Mouse (Mus musculus): ENCODE data around the gene Gpr183. TPM values are rescaled to one million over a fixed set of nuclear protein-coding genes. Genes with fewer than 3 reads are reported as not detected.

The Gpr183 gene
- total RNA-seq, 1 experiment from 2014 or later = 25.6 TPM

DNA sequence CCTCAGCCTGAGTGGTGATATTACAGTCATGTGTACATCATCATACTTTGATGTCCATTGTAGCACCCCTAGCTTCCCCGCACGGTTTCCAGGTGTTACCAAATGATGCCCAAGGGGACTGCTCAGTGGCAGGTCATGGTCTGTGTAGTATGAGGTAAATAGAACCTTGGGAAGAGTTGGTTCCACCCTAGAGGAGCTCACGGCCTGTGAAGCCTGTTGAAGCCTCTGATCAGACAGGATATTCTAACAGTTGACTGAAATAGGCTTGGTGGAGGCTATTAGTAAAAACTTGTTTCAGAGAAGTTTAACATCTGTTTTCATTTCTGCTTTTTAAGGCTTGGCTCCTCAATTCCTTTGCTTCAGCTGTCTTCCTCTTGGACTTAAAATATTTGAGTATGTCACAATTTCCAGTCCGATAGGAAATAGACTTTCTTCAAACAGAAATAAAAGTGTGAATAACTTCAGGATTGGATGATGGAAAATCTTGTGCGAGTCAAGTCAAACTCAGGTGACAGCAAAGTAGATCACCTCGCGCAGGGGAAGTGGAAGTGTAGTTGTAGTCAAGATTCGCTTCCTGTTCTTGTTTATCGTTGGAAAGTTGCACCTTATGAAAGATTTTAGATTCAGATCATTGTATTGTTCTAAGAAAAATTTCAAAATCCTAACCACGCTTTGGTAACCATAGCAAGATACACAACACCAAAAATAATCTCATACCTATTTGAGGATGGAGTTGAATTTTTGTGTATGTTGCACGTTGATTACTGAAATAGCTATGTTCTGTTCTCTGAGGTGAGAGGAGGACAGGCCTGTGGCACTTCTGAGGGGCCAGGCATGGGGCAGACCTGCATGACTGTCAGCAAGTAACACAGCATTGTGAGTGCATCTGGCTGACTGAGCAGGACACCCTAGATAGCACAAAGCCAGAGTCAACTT is 26.5 kb downstream of the Gpr183 start:
- ATAC-seq (replicated peaks; ENCODE audit: insufficient number of reproducible peaks, low FRiP score, low TSS enrichment, poor library complexity, severe bottlenecking) = peak; percentile 74

DNA sequence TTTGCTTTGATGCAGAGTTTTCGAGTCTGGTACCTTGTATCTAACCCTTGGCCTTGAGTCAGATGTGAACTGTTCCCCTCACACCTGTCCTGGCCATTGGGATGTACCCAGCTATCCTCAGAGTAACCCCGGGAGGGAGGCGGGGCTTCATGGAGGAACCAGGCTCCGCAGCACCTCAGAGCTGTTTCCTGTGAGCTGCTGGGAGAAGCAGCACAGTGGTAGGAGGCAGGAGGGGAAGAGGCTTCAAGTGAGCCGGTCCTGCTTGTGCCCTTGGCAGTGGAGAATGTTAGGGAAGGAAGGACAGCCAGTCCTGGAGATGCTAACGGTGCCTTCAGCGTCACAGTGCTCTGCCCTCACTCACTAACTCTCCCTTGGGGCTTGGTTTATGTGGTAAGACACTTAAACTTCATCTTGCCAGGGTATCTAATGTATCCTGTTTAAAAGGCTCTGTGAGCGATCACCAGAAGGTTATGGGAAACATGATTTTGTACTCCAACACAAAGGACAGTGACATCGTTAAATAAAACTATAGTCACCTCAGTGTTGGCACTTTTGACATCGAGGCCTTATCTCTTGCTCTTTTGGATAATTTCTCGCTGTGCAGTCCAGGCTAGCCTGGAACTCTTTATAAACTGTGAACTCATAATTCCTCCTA is 27.3 kb downstream of the Gpr183 start:
- ATAC-seq (replicated peaks; ENCODE audit: insufficient number of reproducible peaks, low FRiP score, low TSS enrichment, poor library complexity, severe bottlenecking) = peak; percentile 19; the same call in 1 of the 2 replicates

GRCm38 (mm10) chr14:121936856-121937255 is 28.1 kb downstream of the Gpr183 start:
- ATAC-seq (replicated peaks; ENCODE audit: insufficient number of reproducible peaks, low FRiP score, low TSS enrichment, poor library complexity, severe bottlenecking) = no peak

- no peak for ATAC-seq (replicated peaks; ENCODE audit: insufficient number of reproducible peaks, low FRiP score, low TSS enrichment, poor library complexity, severe bottlenecking)
Observed at GRCm38 (mm10) chr14:121936356-121936755, 28.6 kb downstream of the Gpr183 start.

DNA sequence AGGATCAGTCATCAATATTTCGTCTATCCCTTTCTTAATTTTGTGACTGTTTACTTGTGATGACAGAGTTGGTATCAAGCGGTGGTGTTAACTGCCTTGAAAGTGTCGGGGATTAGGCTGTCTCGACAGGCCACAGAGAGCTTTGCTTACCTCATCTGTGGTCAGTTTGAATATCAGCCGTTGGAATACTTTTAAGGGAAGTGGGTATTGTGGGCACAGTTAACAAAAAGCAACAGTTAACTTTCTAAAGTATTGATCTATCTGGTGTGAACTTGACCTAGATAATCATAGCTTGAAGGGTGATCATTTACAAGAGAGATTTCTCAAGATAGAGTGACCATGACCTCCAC is 30.4 kb downstream of the Gpr183 start:
- 0 out of 2 replicates have a peak, but pooled peaks have one; percentile 23 for ATAC-seq (replicated peaks; ENCODE audit: insufficient number of reproducible peaks, low FRiP score, low TSS enrichment, poor library complexity, severe bottlenecking)

DNA sequence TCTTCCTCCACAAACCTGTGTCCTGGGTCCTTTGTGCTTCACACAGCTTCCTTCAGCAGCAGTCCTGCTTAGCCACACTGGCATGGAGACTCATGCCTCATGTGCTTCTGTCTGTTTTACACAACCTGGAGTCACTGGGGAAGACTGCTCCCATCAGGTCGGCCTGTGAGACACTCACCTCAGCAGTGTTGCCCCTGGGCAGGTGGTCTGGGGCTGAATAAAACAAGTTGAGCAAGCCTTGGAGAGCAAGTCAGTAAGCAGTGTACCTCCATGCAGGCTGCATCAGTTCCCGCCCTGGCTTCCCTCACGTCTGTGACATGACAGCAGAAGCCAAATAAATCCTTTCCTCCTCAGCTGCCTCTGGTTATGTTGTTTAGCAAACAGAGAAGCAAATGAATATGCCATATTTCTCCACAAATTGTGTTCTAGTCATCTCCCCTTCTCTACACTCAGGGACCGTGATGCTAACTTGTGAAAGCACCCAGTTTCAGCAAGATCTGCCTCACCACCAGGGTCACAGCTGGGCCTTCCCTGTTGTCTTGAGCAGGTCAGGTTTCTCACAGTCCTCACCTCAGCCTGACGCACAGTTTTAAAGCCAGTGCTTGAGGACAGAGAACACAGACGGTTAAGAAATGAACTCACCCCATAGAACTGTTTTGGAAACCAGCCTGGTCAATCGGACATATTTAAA is 30.9 kb downstream of the Gpr183 start:
- ATAC-seq (replicated peaks; ENCODE audit: insufficient number of reproducible peaks, low FRiP score, low TSS enrichment, poor library complexity, severe bottlenecking) = no peak

GRCm38 (mm10) chr14:121932180-121932579 is 32.8 kb downstream of the Gpr183 start:
- no peak for ATAC-seq (replicated peaks; ENCODE audit: insufficient number of reproducible peaks, low FRiP score, low TSS enrichment, poor library complexity, severe bottlenecking)

DNA sequence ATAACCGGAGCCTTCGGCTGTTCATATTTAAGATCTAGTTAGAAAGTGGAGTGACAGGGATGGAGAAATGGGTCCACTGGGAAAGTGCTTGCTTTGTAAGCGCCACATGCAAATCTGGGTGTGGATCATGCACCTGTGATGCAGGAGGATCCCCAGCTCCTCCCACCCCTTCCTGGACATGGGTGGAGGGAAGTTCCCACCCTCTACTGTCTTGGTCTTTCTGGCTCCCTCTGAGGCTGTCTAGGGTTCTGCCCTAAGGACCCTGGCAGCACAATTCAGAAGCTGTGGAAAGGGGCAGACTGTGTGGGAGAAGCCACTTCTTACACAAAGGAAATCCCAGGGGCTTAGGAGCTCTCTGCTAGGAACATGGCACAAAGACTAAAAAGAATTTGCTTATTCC is 33.4 kb downstream of the Gpr183 start:
- no peak for ATAC-seq (replicated peaks; ENCODE audit: insufficient number of reproducible peaks, low FRiP score, low TSS enrichment, poor library complexity, severe bottlenecking)

DNA sequence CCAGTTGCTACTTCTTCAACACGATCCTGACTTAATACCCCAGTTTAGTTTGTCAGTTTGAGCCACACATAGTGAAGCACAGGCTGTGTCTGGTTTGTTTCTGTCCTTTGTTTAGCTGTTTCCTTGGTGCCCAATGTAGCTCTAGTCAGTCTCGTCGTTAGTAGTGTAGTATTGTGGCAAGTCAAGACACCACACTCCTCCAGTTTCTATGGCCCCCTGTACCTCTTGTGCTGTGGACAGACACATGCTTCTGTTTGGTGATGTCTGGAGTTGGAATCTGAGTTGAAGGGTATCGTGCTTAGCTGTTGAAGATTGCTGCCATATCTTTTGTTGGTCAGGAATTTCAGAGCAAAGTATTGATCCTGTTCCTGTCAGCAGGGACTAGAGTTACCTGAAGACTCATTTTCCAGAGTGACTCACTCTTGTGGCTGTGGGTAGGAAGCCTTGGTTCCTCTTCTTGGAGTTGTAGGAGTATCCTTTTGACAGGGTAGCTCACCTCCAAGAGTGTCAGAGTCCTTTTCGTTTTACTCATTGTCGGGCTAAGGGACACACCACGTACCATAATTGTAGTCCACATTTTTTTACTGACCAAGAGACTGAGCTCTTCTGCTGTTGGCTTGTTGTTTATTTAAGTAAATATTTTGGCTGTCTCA is 34.1 kb downstream of the Gpr183 start:
- ATAC-seq (replicated peaks; ENCODE audit: insufficient number of reproducible peaks, low FRiP score, low TSS enrichment, poor library complexity, severe bottlenecking) = no peak

DNA sequence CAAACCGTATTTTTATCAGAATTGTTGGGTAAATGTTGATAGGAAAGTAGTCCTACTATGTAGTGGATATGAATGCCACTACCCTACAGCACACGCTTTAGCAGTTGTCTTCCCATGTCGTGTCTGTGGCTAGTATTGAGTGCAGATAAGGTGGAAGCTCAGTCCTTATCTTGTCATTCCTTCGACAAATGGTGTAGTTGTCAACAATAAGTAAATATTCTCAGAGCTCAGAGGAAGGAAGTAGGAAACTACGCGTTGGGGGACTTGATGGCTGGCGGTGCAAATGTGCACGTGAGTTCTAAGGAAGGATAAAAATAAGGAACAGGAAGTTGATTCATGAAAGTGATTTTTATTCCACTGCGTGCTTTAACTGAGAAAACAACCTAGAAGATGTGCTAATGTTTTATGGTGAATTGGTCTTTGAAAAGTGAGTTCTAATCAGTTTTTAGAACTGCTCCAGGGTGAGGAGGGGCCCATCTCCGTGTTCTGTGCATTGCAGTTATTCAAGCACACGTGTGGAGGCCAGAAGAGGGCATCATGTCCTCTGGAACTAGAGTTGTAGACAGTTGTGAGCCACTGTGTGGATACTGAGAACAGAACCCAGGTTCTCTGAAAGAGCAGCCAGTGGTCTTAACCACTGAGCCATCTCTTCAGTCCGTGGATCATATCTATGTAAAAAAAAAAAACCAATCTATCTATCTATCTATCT is 35.6 kb downstream of the Gpr183 start:
- peak; percentile 56 for ATAC-seq (replicated peaks; ENCODE audit: insufficient number of reproducible peaks, low FRiP score, low TSS enrichment, poor library complexity, severe bottlenecking)

GRCm38 (mm10) chr14:121928375-121929137 is 36.4 kb downstream of the Gpr183 start:
- 0 out of 2 replicates have a peak, but pooled peaks have one; percentile 12 for ATAC-seq (replicated peaks; ENCODE audit: insufficient number of reproducible peaks, low FRiP score, low TSS enrichment, poor library complexity, severe bottlenecking)

DNA sequence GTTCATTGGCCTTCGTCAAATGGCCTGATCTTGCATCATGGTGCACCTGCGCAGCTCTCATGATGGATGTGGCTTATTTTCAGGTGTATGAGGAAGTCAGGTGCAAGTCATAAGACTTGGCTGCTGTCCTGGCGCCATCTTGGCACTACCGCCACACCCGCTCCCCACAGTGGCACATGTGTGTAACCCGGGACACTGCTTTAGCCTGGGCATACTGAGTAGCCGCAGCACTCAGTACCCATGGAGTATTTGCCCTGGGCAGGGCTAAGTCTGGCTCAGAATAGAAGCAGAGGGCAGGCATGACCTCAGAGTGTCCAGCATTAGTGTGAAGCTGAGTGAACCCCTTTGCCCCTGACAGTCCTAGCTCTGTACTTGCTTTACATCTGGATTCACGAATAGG is 37.5 kb downstream of the Gpr183 start:
- no peak for ATAC-seq (replicated peaks; ENCODE audit: insufficient number of reproducible peaks, low FRiP score, low TSS enrichment, poor library complexity, severe bottlenecking)

DNA sequence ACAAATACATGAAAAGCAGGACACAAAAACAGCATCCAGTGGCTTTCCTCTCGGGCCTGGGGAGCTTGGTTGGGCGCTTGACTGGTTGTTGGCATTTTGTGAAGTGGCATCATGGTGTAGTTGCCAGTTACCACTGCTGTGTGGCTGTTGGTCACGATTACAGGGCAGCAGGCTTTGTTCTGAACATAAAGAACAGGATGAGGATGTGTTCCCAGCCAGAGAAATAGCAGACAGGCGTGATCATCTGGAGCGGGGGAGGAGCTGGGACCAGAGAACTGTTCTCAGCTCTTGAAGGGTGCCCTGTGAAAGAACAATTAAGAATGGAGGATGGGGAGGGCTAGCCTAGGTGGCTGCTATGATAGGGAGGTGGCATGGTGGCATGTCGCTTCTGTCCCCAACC is 38.1 kb downstream of the Gpr183 start:
- ATAC-seq (replicated peaks; ENCODE audit: insufficient number of reproducible peaks, low FRiP score, low TSS enrichment, poor library complexity, severe bottlenecking) = no peak

- no peak for ATAC-seq (replicated peaks; ENCODE audit: insufficient number of reproducible peaks, low FRiP score, low TSS enrichment, poor library complexity, severe bottlenecking)
Observed at GRCm38 (mm10) chr14:121924876-121925275, 40.1 kb downstream of the Gpr183 start.

GRCm38 (mm10) chr14:121922731-121923130 is 42.3 kb downstream of the Gpr183 start:
- ATAC-seq (replicated peaks; ENCODE audit: insufficient number of reproducible peaks, low FRiP score, low TSS enrichment, poor library complexity, severe bottlenecking) = no peak

DNA sequence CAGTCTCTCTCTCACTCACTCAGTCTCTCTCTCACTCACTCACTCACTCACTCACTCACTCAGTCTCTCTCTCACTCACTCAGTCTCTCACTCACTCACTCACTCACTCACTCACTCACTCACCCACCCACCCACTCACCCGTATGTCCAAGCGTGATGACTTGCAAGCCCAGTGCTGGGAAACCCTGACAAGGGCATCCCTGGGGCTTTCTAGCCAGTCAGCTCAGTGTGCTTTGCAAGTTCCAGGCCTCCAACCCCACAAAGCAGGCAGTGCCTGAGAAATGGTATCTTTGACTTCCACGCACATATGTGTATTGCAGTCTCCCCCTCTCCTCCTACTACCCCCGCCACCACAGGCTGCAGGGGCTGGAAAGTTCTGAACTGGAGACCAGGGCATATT is 43.0 kb downstream of the Gpr183 start:
- ATAC-seq (replicated peaks; ENCODE audit: insufficient number of reproducible peaks, low FRiP score, low TSS enrichment, poor library complexity, severe bottlenecking) = no peak

DNA sequence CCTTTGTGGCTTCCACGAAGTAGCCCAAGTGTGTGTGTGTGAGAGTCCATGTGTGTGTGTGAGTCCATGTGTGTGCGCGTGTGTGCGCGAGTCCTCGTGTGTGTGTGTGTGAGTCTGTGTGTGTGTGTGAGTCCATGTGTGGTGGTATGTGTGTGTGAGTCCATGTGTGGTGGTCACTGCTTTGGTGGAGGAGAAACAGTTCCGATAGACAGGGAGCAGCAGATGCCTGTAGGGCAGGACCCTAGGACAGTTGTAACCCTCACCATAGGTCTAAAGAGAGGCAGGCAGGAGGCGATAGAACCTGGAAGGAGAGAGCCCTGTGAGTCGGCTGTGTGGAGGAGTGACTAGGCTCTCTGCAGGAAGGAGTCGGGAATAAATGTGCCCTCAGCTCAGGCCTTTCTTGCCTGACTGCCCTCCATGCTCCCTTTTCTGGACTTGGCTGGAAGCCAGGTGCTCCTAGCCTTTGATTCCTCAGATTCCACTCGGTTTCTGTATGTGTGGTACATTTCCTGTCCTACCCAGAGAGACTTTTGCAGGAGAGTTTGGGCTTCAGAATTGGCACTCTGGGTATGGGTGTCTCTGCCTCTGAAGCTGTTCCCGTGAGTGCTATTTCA is 44.4 kb downstream of the Gpr183 start:
- no peak for ATAC-seq (replicated peaks; ENCODE audit: insufficient number of reproducible peaks, low FRiP score, low TSS enrichment, poor library complexity, severe bottlenecking)

Measured in monocyte, adult 5-6 weeks (primary cell).